Mouse (Mus musculus): ENCODE data around the gene Olfr620.

- TF ChIP-seq CTCF (IDR thresholded peaks at IDR 0.05; ENCODE audit: low read depth): no peak
- TF ChIP-seq EP300 (IDR thresholded peaks at IDR 0.05; ENCODE audit: low read depth): no peak
These were observed 43.3 kb downstream of the Olfr620 start, which contains the start of gene Olfr616 for GRCm38 (mm10) chr7:103569043-103569442.

Data from liver, postnatal 0 days (tissue).